Mouse (Mus musculus) forebrain, embryonic 10.5 days (tissue): ENCODE measurements around the gene Defb21. TPM values are rescaled to one million over a fixed set of nuclear protein-coding genes. Genes with fewer than 3 reads are reported as not detected.
A peak's percentile ranks its signal among the peaks of the same experiment; 100 is the strongest.

Experiments used
- DNase-seq: peaks from one replicate; pipeline ENCODE4 v3.0.0-alpha.2; 2017; ENCODE audit warnings: low spot score; ENCODE audit errors: extremely low spot score
- H3K27ac ChIP-seq: fragments of 300-500 bp; sonication (generic); 2 replicates; pipeline ENCODE4 v1.5.1; 2016; ENCODE audit warnings: mild to moderate bottlenecking
- H3K27me3 ChIP-seq: fragments of 300-500 bp; sonication (generic); 2 replicates; pipeline ENCODE4 v1.6.1; 2016; ENCODE audit warnings: mild to moderate bottlenecking; ENCODE audit not compliant: poor library complexity, severe bottlenecking
- H3K36me3 ChIP-seq: fragments of 300-500 bp; sonication (generic); replicated peaks from 2 replicates; pipeline ENCODE4 v1.6.1; 2016; ENCODE audit warnings: mild to moderate bottlenecking, moderate library complexity
- H3K4me1 ChIP-seq: fragments of 300-500 bp; sonication (generic); 2 replicates; pipeline ENCODE4 v1.6.1; 2016
- H3K4me3 ChIP-seq: fragments of 300-500 bp; sonication (generic); 2 replicates; pipeline ENCODE4 v1.5.1; 2016; ENCODE audit warnings: mild to moderate bottlenecking, moderate library complexity
- H3K9me3 ChIP-seq: fragments of 300-500 bp; sonication (generic); 2 replicates; pipeline ENCODE4 v1.6.1; 2016; ENCODE audit warnings: mild to moderate bottlenecking, moderate library complexity
- WGBS: fragments of 180-500 bp; shearing (Covaris S2); methylation state at CpG from one replicate; pipeline ENCODE4 v1.1.7; 2016; 5-methylcytosine and 5-hydroxymethylcytosine counted together
- polyA plus RNA-seq: library from polyadenylated mRNA; unstranded; fragments of >200 nt; fragmentation: Nextera tagmentation; extraction: Ambion mirVana; gene quantifications from 2 replicates; pipeline ENCODE4 v1.2.1, GENCODE M21; 2016

The Defb21 gene
- polyA plus RNA-seq, result not detected in 2 replicates

GRCm38 (mm10) chr2:152572114-152572794 lies at the start of gene Defb21:
Gene Defb21 (plus strand): TSS chr2:152572744.
- H3K9me3 ChIP-seq, result no peaks in the 10 kb centered on the region
- H3K27ac ChIP-seq, result no peak within 1 kb of the TSS
- no peaks in the 10 kb centered on the region for H3K27me3 ChIP-seq
- no peak for DNase-seq
- H3K4me1 ChIP-seq, result no peaks in the 10 kb centered on the region
- WGBS, result 65% methylated on average over 11 of the region's 11 CpGs
- no peak within 1 kb of the TSS for H3K4me3 ChIP-seq
- H3K36me3 ChIP-seq, result no peaks in the 10 kb centered on the region

- no peaks in the 10 kb centered on the region for H3K4me1 ChIP-seq
- H3K36me3 ChIP-seq, result no peaks in the 10 kb centered on the region
- DNase-seq, result no peak
- H3K27me3 ChIP-seq, result no peaks in the 10 kb centered on the region
- H3K9me3 ChIP-seq, result peaks cover 5% of the 10 kb centered on the region; the same call in 1 of the 2 replicates
- no peak within 1 kb of the TSS for H3K27ac ChIP-seq
- no peak within 1 kb of the TSS for H3K4me3 ChIP-seq
- WGBS, result 62% methylated on average over 13 of the region's 13 CpGs
These were observed 32.4 kb upstream of the Defb21 start, which contains the start of gene Defb29 for GRCm38 (mm10) chr2:152539944-152540710. Gene Defb29 (minus strand): TSS chr2:152540098.

- no peak for DNase-seq
- H3K4me1 ChIP-seq, result no peaks in the 10 kb centered on the region
- no peak overlapping the region for H3K4me3 ChIP-seq
- no peak overlapping the region for H3K27ac ChIP-seq
- WGBS, result 91% methylated on average over 9 of the region's 9 CpGs
- H3K9me3 ChIP-seq, result peaks cover 5% of the 10 kb centered on the region; the same call in 1 of the 2 replicates
- H3K36me3 ChIP-seq, result no peaks in the 10 kb centered on the region
- no peaks in the 10 kb centered on the region for H3K27me3 ChIP-seq
These were observed 30.6 kb upstream of the Defb21 start for GRCm38 (mm10) chr2:152541979-152542378.

DNA sequence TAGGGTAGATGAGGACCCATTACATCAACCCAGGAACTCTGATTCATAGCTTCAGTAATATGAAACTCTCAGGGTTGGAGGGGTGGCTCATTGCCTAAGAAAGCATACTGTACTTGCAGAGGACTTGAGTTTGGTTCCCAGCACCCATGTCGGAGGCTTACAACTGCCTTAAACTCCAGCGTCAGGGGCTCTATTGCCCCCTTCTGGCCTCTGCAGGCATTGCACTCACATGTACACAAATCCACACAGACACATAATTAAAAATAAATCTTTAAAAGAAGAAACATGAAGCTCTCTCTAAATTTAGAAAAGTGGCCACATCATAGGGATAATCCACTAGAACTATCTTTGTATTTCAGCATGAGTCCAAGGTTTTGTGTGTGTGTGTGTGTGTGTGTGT lies 29.6 kb upstream of the Defb21 start:
- WGBS, result 69% methylated on average over 2 of the region's 2 CpGs
- 0 out of 2 replicates have a peak, but pooled peaks cover 2% of the 10 kb centered on the region for H3K4me1 ChIP-seq
- H3K4me3 ChIP-seq, result no peak overlapping the region
- DNase-seq, result no peak
- H3K27ac ChIP-seq, result no peak overlapping the region
- H3K9me3 ChIP-seq, result peaks cover 5% of the 10 kb centered on the region; the same call in 1 of the 2 replicates
- no peaks in the 10 kb centered on the region for H3K36me3 ChIP-seq
- no peaks in the 10 kb centered on the region for H3K27me3 ChIP-seq

DNA sequence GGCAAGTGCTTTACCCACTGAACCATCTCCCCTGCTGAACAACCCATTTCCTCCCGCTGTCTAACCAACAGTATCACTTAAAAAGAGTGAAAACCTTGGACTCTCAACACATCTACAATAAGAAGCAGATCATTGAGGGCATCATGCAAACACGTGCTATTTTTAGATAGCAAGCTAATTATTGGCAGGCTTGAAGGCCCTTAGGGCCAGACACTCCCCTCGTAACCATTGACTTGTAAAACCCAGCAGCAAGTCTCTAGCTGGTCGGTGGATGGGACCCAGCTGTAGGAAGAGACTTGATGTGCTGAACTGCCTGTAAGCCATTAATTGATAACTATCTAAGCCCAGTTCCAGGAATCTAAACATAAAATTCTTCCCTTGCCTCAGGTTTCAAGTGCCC lies 29.1 kb upstream of the Defb21 start:
- H3K4me3 ChIP-seq, result no peak overlapping the region
- H3K4me1 ChIP-seq, result 0 out of 2 replicates have a peak, but pooled peaks cover 4% of the 10 kb centered on the region
- no peak for DNase-seq
- H3K27ac ChIP-seq, result no peak overlapping the region
- no peaks in the 10 kb centered on the region for H3K36me3 ChIP-seq
- WGBS, result 85% methylated on average over 4 of the region's 4 CpGs
- H3K27me3 ChIP-seq, result no peaks in the 10 kb centered on the region
- H3K9me3 ChIP-seq, result peaks cover 5% of the 10 kb centered on the region; the same call in 1 of the 2 replicates

DNA sequence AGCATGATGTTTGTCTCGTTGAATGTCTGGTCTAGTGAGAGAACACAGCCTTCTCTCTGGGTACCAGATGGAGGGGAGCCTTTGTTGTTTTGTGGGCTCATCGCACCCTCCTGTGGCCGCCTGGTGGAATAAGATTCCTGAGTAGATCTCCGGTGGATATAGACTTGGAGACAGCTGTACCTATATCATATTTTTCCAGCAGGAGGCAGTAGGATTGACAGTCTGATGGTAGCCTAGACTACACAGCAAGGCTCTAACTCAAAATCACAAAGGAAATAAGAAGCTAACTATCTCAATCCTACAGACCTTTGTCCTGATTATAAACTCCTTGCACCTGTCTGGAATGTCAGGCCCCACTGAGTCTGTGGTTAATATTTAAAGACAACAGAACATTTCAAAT lies 27.9 kb upstream of the Defb21 start:
- Histone ChIP-seq H3K9me3 (peaks cover 5% of the 10 kb centered on the region; the same call in 1 of the 2 replicates), H3K4me3 (no peak overlapping the region), H3K4me1 (0 out of 2 replicates have a peak, but pooled peaks cover 4% of the 10 kb centered on the region), H3K27me3 (no peaks in the 10 kb centered on the region), H3K36me3 (no peaks in the 10 kb centered on the region), H3K27ac (no peak overlapping the region)
- 31% methylated on average over 4 of the region's 4 CpGs for WGBS
- DNase-seq, result peak; percentile 30

- no peaks in the 10 kb centered on the region for H3K27me3 ChIP-seq
- 0 out of 2 replicates have a peak, but pooled peaks cover 4% of the 10 kb centered on the region for H3K4me1 ChIP-seq
- no peak for DNase-seq
- no peaks in the 10 kb centered on the region for H3K36me3 ChIP-seq
- WGBS, result 90% methylated on average over 5 of the region's 5 CpGs
- H3K9me3 ChIP-seq, result no peaks in the 10 kb centered on the region
- no peak overlapping the region for H3K4me3 ChIP-seq
- H3K27ac ChIP-seq, result no peak overlapping the region
These were observed 24.4 kb upstream of the Defb21 start for GRCm38 (mm10) chr2:152548124-152548523.

- WGBS, result 15% methylated on average over 16 of the region's 16 CpGs
- H3K4me1 ChIP-seq, result peaks cover 7% of the 10 kb centered on the region
- peak overlapping the region; percentile 25 for H3K4me3 ChIP-seq
- no peak overlapping the region for H3K27ac ChIP-seq
- H3K9me3 ChIP-seq, result no peaks in the 10 kb centered on the region
- no peaks in the 10 kb centered on the region for H3K36me3 ChIP-seq
- peak; percentile 71 for DNase-seq
- H3K27me3 ChIP-seq, result no peaks in the 10 kb centered on the region
These were observed 18.6 kb upstream of the Defb21 start for GRCm38 (mm10) chr2:152553774-152554423.

- WGBS, result 92% methylated on average over 7 of the region's 7 CpGs
- H3K4me1 ChIP-seq, result peaks cover 7% of the 10 kb centered on the region
- H3K36me3 ChIP-seq, result no peaks in the 10 kb centered on the region
- DNase-seq, result no peak
- H3K27ac ChIP-seq, result no peak overlapping the region
- H3K4me3 ChIP-seq, result no peak overlapping the region
- no peaks in the 10 kb centered on the region for H3K9me3 ChIP-seq
- no peaks in the 10 kb centered on the region for H3K27me3 ChIP-seq
These were observed 15.9 kb upstream of the Defb21 start for GRCm38 (mm10) chr2:152556655-152557054.

DNA sequence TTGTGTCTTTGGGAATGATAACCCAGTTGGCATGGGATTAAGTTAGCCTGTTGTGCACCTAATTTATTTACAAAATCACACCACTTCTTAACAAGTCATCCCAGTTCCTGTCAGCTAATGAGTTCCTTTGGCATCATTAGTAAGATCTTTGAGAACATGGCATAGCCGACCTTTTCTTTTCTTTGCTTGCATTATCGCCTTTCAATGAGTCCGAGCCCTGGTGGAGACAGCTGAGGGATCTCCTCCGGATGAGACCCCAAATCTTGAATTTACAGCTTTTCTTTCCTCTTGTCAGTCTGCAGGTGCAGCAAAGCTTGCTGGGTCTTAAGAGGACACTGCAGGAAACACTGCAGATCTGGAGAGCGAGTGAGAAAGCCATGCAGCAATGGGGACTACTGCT lies 3.5 kb upstream of the Defb21 start, which contains the start of gene Gm17416:
Gm17416 (plus strand) TSS at position 301 of the 400 bp plus-strand sequence.
- Histone ChIP-seq H3K27ac (no peak within 1 kb of the TSS), H3K36me3 (no peaks in the 10 kb centered on the region), H3K27me3 (no peaks in the 10 kb centered on the region), H3K9me3 (no peaks in the 10 kb centered on the region), H3K4me1 (no peaks in the 10 kb centered on the region), H3K4me3 (no peak within 1 kb of the TSS)
- WGBS, result 87% methylated on average over 5 of the region's 5 CpGs
- no peak for DNase-seq

DNA sequence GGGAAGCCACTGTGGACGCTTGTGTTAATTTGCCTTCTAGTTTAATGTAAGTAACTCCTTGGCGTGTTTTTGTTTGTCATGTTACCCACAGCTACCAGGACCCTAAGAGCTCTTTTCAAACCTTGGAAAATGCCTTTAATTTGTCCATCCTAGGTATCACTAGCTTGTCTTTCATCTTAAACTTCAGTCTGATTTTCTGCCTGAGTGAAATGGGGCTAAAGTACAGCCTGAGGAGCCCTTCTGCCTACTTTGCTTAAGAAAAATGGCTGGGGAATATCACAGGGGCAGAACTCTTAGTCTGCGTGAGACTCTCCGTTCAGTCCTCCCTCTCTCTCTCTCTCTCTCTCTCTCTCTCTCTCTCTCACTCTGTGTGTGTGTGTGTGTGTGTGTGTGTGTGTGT lies 2.7 kb upstream of the Defb21 start:
- no peak for DNase-seq
- Histone ChIP-seq H3K36me3 (no peaks in the 10 kb centered on the region), H3K27ac (no peak overlapping the region), H3K4me3 (no peak overlapping the region), H3K4me1 (no peaks in the 10 kb centered on the region), H3K9me3 (no peaks in the 10 kb centered on the region), H3K27me3 (no peaks in the 10 kb centered on the region)
- 84% methylated on average over 4 of the region's 4 CpGs for WGBS

DNA sequence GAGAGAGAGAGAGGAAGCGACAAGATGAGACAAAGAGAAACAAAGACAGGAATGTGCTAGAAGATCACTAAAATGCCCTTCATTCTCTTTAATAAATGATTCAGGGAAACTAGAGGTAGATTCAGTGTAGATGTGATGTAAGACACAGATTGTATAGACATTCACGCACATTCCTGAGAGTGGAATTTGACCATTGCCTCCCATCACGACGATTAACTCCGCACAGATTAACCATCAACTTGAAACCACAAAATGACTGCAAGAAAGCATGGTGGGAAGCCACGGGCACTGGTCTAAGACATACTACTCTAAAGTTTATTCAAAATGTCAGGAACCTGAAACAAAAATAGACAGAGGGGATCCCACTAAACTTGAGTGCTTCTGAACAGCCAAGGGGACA lies 2.2 kb upstream of the Defb21 start:
- no peak for DNase-seq
- Histone ChIP-seq H3K4me3 (no peak overlapping the region), H3K27ac (no peak overlapping the region), H3K4me1 (no peaks in the 10 kb centered on the region), H3K27me3 (no peaks in the 10 kb centered on the region), H3K9me3 (no peaks in the 10 kb centered on the region), H3K36me3 (no peaks in the 10 kb centered on the region)
- WGBS, result 84% methylated on average over 6 of the region's 6 CpGs
